In the genomic region with DNA sequence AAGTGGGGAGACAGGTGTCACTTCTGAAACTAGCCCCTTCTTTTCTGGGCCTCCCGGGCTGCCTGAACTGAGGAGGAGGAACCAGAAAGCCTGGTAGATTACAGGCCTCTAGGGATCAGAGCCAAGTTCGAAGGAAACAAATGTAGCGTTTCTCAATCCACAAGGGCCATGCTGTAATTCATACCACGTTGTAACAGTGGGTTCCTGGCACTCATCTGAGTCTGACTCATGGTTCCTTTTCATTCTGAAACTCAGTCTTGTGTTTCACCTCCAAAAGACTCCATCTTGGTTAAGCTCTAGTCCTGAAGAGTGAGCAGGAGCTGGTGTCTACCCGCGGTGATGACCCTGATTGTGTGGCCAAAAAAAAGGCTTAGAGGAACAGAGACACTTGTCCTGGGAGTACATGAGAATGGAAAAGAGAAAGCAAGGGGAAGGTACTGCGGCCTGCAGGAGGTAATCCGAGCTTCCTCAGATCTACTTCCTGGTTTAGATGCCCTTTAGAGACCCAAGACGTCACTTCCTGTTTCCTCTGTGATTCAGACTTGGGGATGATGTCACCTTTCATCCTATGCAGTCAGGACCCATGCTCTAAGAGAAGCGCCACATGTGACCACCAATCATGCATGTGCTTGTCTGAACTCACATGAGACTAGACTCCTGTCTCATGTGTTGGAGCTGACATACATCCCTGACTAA, we compare ENCODE assay signal across 11 mouse cellular contexts. TPM values are rescaled to one million over a fixed set of nuclear protein-coding genes. Genes with fewer than 3 reads are reported as not detected.
DNase-seq lines count a peak whose midpoint lies in the region; ATAC-seq and TF ChIP-seq lines count a peak whose summit lies in the region.
"Had no signal": no experiment of that assay in that cellular context is flagged by ENCODE, and none has a peak within 500 bp of the region (broad histone marks: within the 10 kb centered on the region; RNA-seq: fewer than 3 reads in every experiment).

No protein-coding gene starts in this region.

- DNase-seq in liver, adult 2 months (ENCODE audit: extremely low read depth, low read depth, low spot score), result peak; percentile 51
- DNase-seq in liver, embryonic 11.5 days (ENCODE audit: low spot score), result no peak
- peak; percentile 69 for DNase-seq in adrenal gland, adult 2 months
- DNase-seq in splenic B cell, adult 2 months (ENCODE audit: low read depth, low spot score), result peak; percentile 87
- no peak for DNase-seq in gastrocnemius, postnatal 25 days
- DNase-seq in cerebellum, postnatal 14 days, result no peak

- no peak for ATAC-seq in liver, embryonic 11.5 days (replicated peaks; ENCODE audit: low FRiP score)
- peak; percentile 55 for ATAC-seq in inflammation-experienced regulatory T-cells, adult 6 months
- no peak for ATAC-seq in forebrain, embryonic 12.5 days (ENCODE audit: low FRiP score)

- TF ChIP-seq CTCF in liver, adult 2 months (IDR thresholded peaks at IDR 0.05; ENCODE audit: low read depth, low read length), result no peak

- WGBS in liver, adult 2 months, result 53% methylated on average over 10 of the region's 10 CpGs
- WGBS in liver, embryonic 11.5 days, result 74% methylated on average over 10 of the region's 10 CpGs
- 85% methylated on average over 10 of the region's 10 CpGs for WGBS in forebrain, embryonic 12.5 days

- no peaks in the 10 kb centered on the region for H3K9me3 ChIP-seq in liver, embryonic 11.5 days (ENCODE audit: control insufficient read depth, low read length)
- H3K9me3 ChIP-seq in forebrain, embryonic 12.5 days, result no peaks in the 10 kb centered on the region
- H3K9me3 ChIP-seq: neural tube, embryonic 12.5 days had no signal

- no peak overlapping the region for H3K9ac ChIP-seq in liver, adult 2 months (ENCODE audit: low read depth, low read length)
- no peak overlapping the region for H3K9ac ChIP-seq in liver, embryonic 11.5 days (ENCODE audit: low read depth, low read length)
- H3K9ac ChIP-seq in forebrain, embryonic 12.5 days, result no peak overlapping the region
- H3K9ac ChIP-seq: liver, embryonic 14.5 days; neural tube, embryonic 12.5 days had no signal

- H3K4me1 ChIP-seq in liver, adult 2 months (ENCODE audit: control insufficient read depth, insufficient read depth, low read length), result peaks cover 6% of the 10 kb centered on the region
- no peaks in the 10 kb centered on the region for H3K4me1 ChIP-seq in liver, embryonic 11.5 days (replicated peaks; ENCODE audit: control insufficient read depth, insufficient read depth, low read length)
- H3K4me1 ChIP-seq in forebrain, embryonic 12.5 days, result peaks cover 3% of the 10 kb centered on the region; the same call in 1 of the 2 replicates

- no peak overlapping the region for H3K4me2 ChIP-seq in liver, embryonic 11.5 days
- no peak overlapping the region for H3K4me2 ChIP-seq in forebrain, embryonic 12.5 days
- H3K4me2 ChIP-seq: neural tube, embryonic 12.5 days had no signal

- H3K36me3 ChIP-seq in liver, adult 2 months (ENCODE audit: control insufficient read depth, insufficient read depth, low read length), result no peaks in the 10 kb centered on the region
- no peaks in the 10 kb centered on the region for H3K36me3 ChIP-seq in liver, embryonic 11.5 days (ENCODE audit: control insufficient read depth, insufficient read depth, low read length)
- no peaks in the 10 kb centered on the region for H3K36me3 ChIP-seq in splenic B cell, adult 2 months (ENCODE audit: control insufficient read depth, insufficient read depth, low read length, poor library complexity, severe bottlenecking)
- H3K36me3 ChIP-seq in forebrain, embryonic 12.5 days (replicated peaks), result no peaks in the 10 kb centered on the region
- H3K36me3 ChIP-seq: neural tube, embryonic 12.5 days had no signal

- no peaks in the 10 kb centered on the region for H3K27me3 ChIP-seq in liver, adult 2 months (ENCODE audit: control insufficient read depth, insufficient read depth, low read length)
- H3K27me3 ChIP-seq in liver, embryonic 11.5 days (replicated peaks; ENCODE audit: control insufficient read depth, insufficient read depth, low read length), result no peaks in the 10 kb centered on the region
- no peaks in the 10 kb centered on the region for H3K27me3 ChIP-seq in splenic B cell, adult 2 months (ENCODE audit: control insufficient read depth, insufficient read depth, low read length, poor library complexity, severe bottlenecking)
- H3K27me3 ChIP-seq in forebrain, embryonic 12.5 days, result 0 out of 2 replicates have a peak, but pooled peaks cover 4% of the 10 kb centered on the region
- H3K27me3 ChIP-seq: neural tube, embryonic 12.5 days had no signal

- H3K79me2 ChIP-seq in liver, adult 2 months (ENCODE audit: control insufficient read depth, insufficient read depth, low read length), result no peaks in the 10 kb centered on the region

- TF ChIP-seq POLR2A in liver, adult 2 months (IDR thresholded peaks at IDR 0.05; ENCODE audit: extremely low read depth, insufficient read depth, low read length), result no peak

- H3K27ac ChIP-seq in liver, adult 2 months (replicated peaks; ENCODE audit: insufficient read depth, low read depth, low read length), result no peak overlapping the region
- no peak overlapping the region for H3K27ac ChIP-seq in liver, embryonic 11.5 days (ENCODE audit: low read depth, low read length)
- H3K27ac ChIP-seq in forebrain, embryonic 12.5 days, result no peak overlapping the region
- H3K27ac ChIP-seq: heart, adult 2 months; liver, embryonic 14.5 days; neural tube, embryonic 12.5 days had no signal

- H3K4me3 ChIP-seq in liver, adult 2 months (ENCODE audit: insufficient read depth, low read depth, low read length), result no peak overlapping the region
- H3K4me3 ChIP-seq in liver, embryonic 11.5 days (ENCODE audit: low read depth, low read length), result no peak overlapping the region
- H3K4me3 ChIP-seq in forebrain, embryonic 12.5 days (replicated peaks), result no peak overlapping the region
- H3K4me3 ChIP-seq: heart, adult 2 months; neural tube, embryonic 12.5 days had no signal

RNA-seq across cellular contexts. Expression of a gene that starts 30.3 kb away (rescaled TPM):
- total RNA-seq in liver, adult 2 months (2014; rRNA removed), result 1.6 and 3.0 TPM in 2 replicates
- polyA plus RNA-seq in liver, adult 2 months (2012; rRNA removed), result 0.81 and 1.1 TPM in 2 replicates
- 86.3 and 96.0 TPM in 2 replicates for polyA plus RNA-seq in liver, embryonic 11.5 days (2014; fragmentation: Nextera tagmentation; extraction: Ambion mirVana)
- 1 to 10 TPM; 2.0 to 2.1 TPM for total RNA-seq in adrenal gland, adult 2 months (2021)
- 0.90 and 1.5 TPM in 2 replicates for polyA plus RNA-seq in adrenal gland, adult 2 months (2012; rRNA removed)
- polyA plus RNA-seq in inflammation-experienced regulatory T-cells, adult 6 months (2017; shearing (Covaris generic)), result 10 to 100 TPM; 19.1 to 44.8 (median 25.6) TPM
- under 1 TPM; 0.26 to 0.54 TPM for total RNA-seq in gastrocnemius, postnatal 25 days (2021)
- polyA plus RNA-seq in forebrain, embryonic 12.5 days (2016; fragmentation: Nextera tagmentation; extraction: Ambion mirVana), result 92.4 and 93.4 TPM in 2 replicates

Comparison
In these comparisons a context has a peak if more than half of its experiments do, and no peak if none do; other contexts are left out.
1. DNase-seq: peak in liver, adult 2 months (single experiment), adrenal gland, adult 2 months (single experiment) and splenic B cell, adult 2 months (single experiment); none in liver, embryonic 11.5 days (single experiment), gastrocnemius, postnatal 25 days (single experiment) and cerebellum, postnatal 14 days (0 of 2).